Mouse (Mus musculus) frontal cortex, postnatal 36 days (tissue): ENCODE measurements around the gene Mafk.
"Not testable (repeated sequence)": the region's sequence is repeated elsewhere in the genome, so short reads cannot be mapped to it uniquely, and the experiment has no call there.

Experiments used
- DNase-seq, 2 experiments: peaks; one replicate each; pipeline ENCODE4 v3.0.0; 2022; ENCODE audit warnings: low spot score in 2 of 2

Gene Mafk

DNA sequence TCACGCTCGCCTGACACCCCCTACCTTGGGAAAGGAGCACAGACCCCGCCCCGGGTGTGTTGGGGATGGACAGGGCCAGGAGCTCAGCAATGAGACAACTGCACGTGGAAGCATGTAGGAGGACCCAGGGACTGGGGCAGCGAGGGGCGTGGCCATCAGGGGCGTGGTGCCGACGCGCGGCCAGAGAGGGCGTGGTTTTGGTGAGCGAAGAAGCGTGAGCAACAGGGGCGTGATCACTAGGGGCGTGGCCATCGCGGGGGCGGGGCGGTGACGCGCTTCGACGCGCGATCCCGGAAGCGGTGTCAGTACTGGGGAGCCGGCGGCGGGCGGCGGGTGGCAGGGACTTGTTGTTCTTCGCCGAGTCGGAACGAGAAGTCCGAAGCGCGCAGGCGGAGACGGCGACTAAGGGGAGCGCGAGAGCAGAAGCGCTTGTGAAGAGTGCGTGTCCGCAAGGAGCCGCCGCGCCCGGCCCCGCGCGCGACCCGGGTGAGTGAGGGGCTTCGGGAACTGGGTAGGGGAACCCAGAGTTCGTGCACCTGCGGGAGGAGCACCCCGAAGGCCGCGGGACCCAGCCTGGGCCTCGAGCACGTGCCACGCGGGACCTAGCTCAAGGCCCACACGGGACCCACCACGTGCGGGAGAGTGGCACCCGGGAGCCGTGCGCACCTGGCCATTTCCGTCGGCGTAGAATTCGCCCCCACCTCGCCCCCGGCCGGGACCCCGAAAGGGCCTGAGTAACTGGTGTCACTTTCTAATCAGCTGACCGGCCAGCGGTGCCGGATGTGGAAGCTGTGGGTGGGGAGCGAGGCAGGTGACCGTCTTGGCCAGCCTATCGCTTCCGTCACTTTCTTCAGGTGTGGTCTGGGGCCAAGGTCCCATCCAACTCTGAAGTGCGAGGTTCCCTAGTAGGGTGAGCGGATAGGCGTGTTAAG is at the start of gene Mafk:
Gene Mafk (plus strand): TSS at position 287 of the 932 bp plus-strand sequence.
- DNase-seq, result peak; percentile 91 to 93

DNA sequence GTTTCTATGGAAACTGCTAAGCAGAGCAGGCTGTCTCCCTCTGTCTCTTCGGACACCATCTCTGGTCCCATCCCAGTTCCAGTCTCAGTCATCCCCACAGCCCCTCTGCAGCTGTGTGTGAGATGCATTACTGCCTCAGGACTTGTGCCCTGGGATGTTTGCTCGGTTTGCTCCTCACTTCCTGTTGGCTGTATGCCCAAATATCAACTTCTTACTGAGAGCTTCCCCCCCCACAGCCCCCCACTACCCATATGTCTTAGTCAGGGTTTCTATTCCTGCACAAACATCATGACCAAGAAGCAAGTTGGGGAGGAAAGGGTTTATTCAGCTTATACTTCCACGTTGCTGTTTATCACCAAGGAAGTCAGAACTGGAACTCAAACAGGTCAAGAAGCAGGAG is 48.7 kb upstream of the Mafk start:
- DNase-seq, result not testable (repeated sequence)

DNA sequence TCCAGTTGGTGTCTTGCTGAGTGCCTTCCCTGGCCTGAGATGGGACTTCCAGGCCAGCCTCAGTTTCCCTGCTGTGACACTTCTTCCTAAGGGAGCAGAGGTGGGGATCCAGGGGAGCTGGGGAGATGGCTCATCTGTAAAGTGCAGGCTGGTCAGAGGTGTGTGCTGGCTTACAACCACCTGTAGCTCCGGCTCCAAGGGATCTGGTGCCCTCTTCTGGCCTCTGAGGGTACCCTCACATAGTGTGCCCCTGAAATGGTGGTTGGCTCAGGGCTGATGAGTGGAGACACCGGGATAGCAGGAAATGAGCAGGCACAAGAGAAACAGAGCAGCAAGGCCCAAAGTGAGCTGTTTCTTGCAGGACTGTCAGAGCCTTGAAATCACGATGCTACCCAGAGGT is 45.5 kb upstream of the Mafk start:
- no peak for DNase-seq

DNA sequence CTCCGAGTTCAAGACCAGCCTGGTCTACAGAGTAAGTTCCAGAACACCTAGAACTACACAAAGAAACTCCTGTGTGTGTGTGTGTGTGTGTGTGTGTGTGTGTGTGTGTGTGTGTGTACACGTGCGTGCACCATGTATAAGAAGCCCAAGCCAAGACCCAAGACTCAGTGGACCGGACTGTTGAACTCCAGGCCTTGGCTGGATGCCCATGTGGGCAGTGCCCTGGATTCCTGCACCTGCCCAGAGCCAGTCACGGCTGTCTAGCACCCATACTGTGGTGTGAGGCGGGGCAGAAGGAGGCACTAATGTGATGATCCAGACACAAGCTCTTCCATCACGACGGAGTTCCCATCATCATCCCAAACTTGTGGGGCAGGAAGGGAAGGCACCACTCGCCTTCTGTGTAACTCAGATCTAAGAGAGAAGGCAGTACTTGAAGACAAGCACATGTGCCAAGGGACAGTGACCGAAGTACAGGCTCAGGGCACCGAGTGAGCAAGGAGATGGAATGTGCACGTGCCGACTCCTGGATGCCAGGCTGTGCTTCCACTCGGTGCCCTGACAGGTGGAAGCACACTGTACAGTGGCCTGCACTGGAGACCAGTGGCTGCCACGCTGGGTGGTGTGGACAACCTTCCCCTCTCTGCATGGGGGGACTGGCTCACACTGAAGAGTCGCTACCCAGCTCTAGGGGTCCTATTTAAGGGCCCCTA is 41.7 kb upstream of the Mafk start:
- no peak for DNase-seq

DNA sequence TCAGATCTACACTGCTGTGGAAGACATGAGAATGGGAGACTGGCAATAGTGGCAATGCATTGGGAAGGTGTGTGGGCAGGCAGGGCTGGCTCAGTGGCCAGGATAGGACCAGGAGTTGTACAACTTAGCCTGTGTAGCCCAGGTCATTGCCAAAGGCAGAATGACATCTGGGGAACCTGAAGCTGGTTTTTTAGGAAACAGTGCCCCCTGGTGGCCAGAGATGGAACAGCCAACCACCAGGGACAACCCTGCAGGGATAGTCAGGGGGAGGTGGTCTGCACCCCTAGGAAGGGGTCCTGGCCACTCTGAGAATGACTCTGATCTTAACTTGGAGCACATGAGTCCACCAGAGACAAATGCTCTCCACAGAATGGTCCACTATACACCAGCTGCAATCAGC is 40.8 kb upstream of the Mafk start:
- peak; percentile 53 to 59 for DNase-seq

DNA sequence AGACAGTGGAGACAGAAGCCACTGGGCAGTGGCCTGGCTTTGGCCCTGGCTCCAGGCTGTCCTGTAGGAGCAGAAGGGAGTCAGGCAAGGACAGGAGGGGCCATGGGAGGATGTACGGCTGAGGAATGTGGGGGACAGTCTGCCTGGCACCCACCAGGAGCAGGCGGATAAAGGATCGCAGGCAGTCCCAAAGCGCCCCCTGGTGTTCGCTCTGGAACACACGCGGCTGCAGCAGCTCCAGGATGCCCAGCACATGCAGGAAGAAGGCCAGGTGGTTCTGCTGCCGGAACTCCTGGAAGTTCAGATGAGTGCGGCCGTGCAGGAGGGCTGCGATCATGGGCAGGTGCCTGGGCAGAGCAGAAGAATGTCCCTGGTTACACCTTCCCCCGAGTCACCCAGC is 36.6 kb upstream of the Mafk start:
- DNase-seq, result peak; percentile 54 to 65

DNA sequence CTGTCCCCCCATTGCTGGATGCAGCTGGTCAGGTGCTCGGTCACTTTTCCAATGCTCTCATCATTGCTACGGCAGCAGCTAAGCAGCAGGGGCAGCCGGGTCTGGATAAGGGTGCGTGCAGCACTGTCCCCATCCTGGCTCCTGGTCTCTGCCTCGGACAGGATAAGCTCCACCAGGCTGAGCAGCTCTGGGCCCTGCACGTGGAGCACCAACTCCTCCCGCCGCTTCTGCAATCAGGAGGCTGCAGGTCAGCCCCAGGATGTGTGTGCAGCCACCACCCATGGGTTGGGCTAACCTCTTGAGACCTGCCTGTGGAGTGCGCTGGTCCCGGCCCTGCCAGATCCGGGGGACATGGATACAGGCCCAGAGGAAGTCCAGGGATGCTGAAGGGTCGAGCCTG is 35.2 kb upstream of the Mafk start:
- no peak for DNase-seq

DNA sequence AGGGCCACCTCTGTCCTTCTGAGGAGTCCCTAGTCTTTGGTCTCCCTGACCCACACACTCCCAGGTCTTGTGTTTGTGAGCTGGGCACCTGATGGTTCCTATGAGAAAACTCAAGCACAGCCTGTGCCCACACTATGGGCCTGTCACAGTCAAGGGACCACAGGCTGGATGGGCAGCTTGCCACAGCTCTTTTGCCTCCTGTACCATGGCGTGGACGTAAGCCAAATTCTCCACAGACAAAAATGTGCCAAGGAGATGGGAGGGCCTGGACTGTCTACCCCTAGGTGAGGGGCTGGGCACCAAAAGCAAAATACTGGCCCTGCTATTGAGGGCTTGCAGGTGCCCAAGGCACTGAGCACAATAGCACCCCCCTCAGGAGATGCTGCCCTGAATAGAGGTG is 34.7 kb upstream of the Mafk start:
- no peak for DNase-seq

DNA sequence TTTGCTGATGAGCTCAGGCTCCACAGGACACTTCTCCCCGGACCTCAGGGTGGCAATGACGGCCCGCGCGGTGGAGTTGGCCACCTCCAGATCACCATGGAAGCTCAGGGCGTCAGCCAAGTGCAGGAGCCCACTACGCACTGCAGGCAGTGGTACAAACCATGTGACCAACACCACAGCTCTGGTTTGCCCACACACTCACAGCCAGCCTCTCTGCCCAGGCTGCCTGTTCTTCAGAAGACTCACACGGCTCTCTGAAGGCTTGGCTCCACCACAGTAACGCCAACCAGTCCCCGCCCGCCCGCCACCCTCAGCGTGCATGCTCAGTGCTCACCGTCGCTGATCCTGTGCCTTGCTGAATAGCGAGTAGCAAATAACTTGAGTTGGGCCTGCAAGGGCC is 33.2 kb upstream of the Mafk start:
- DNase-seq, result peak; percentile 69 to 79

DNA sequence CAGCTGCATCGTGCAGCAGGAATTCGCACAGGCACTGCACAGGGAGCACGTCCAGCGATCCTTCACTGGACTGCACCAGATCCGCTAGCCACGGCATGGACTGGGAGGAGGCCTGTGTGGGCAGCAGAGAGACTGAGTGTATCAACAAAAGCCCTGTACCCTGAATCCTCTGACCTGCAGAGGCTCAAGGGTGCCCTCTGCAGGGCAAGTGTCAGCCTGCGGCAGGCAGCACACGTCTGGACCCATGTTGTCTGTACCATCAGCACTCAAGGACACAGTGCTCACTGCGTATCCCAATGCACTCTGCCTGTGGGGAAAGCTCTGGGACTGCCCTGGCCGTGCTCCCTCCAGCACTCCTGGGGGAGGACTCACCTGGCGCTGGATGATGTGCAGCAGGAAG is 27.0 kb upstream of the Mafk start:
- DNase-seq, result peak in 1 of 2 experiments; percentile 21

DNA sequence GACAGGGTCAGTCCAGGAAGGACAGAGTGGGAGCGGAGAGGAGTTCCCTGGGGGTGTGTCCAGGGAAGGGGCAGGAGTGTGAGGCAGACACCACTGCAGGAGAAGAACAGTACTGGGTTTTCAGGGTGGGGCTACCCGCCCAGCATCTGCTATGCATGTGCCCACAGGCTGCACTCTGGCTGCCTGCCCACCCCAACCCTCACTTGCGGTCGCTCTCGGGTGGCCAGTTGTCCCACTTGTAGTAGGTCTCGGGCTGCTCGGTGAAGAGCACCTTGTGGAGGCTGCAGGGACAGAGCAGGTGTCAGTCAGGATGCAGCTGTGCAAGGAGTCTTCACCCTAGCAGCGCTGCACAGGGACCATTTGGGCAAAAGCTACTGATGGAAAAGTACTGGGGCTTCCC is 23.1 kb upstream of the Mafk start:
- no peak for DNase-seq

DNA sequence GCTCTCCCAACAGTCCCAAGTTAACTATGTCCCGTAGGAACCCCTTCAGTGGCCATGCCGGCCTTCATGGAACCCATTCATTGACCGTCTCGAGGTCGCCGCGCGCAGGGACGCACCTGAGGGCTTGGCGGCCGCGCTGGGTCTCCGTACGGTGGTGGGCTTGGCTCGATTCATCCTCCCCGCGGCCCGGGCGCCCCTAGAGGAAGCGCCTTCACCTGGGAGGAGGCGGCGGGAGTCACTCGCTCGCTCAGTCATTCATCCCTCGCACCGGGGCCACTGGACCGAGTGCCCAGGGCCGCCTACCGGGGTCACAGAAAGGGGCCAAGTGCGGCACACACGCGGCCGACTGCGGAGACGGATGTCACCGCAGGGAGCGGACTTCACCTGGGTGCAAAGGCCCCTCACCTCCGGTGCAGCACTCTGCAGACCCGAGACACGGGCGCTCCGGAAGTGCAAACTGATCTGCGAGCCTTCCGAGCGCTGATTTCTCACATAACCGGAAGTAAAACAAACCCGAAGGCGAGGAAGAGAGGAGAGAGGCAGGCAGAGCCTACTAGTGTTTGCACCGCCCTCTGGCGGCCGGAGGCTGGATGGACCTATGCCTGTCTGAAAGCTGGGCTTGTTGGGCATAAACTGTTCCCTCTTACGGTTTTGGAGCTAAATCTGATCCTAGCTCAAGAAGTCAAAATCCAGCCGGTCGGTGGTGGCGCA is 15.9 kb upstream of the Mafk start, which contains the start of gene Ints1:
Gene Ints1 (minus strand): TSS at position 459 of the 711 bp plus-strand sequence.
- peak; percentile 97 for DNase-seq

DNA sequence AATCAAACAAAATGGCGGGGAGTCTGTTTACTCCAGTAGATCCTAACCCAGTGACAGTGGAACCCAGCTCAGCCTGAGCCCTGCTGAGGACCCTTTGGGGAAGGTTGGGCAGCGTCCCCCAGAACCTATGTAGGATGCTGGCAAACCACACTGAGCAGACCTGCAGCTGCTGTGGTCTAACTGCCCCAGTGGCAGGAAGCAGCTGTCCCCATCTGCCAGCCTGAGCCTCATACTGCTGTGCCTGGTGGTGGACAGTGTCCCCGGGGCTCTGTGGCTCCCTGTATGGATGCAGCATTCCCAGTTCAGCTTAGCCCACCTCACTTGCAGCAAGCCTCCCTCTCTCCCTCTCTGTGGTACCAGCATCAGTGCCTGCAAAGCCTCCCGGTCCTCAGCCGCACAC is 14.3 kb upstream of the Mafk start:
- DNase-seq, result no peak

DNA sequence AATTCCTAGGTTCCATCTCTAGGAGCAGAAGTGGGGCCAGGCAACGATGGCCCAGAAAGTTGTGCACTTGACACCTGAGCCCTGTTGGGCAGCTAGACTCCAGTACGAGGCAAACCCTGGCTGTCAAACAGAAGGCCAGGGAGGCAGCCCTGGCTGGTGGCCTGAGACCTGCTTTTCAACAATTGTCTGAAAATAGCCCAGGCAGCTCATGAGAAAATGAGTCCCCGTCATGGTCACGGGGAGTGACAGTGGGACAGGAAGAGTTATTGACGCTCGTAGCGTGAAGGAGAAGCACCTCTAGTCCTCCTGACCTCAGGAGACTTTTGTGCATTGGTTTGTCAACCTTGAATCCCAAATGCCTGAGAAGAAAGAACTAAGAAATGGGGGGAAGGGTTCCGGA is 9.9 kb upstream of the Mafk start:
- no peak for DNase-seq

DNA sequence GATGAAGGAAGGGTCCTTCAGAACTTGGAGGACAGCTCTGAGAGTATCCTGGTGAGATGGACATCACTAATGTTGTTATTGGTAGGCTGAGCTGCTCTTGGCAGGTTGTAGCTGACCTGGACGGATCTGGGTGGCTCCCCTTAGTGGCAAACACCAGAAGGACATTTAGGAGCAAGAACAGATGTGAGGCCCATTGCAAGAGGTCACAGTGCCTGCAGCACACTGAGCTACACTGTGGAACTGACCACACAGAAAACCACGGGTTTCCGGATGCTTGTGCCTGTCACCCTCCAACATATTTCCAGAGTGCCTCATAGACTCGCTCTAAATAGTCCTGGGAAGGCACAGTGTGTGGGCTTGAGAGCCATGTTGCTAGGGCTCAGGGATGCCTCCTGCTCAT is 1.8 kb upstream of the Mafk start:
- no peak for DNase-seq

DNA sequence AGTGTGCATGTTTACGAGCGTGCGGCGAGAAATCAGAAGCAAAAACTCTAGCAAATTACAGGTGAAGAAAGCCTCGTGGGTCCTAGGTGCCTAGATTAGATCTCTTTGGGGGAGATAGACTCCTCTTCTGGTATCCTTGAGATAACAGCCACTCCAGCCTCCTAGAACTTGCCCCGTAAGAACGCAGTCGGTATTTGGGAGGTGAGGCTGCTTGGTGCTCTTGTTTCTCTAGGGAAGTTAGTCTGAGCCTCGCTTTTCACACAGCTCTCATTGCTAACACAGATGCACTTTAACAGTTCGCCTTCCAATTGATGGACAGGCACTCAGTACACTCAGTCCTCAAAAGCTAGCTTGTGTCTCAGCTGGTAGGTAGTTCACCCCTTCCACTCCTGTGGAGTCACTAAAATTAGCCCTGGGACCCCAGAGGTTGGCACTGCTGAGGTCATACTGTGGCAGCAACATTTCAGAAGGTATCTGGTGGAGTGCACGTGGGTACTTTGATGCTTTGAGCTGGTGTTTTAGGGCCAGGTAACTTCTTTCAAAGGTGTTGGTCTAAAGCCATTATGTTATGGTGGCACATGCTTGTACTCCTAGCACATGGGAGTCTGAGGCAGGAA is 954 bp downstream of the Mafk start:
- DNase-seq, result no peak

DNA sequence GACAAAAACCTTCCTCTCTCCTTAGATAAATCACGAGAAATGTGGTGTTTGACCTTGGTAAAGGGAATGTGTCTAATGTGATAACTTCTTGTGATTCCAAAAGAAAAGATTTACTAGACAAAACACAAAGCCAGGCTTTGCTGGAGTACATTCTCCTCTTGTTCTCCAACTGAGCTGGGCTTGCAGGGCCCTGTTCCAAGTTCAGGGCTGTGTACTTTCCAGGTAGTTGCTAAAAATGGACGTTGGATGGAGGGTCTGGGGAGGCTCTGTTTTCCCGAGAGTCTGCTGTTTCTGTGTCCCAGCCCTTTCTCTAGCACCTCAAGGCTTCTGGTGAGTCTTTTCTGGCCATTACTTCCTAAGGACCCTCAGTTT is 1.6 kb downstream of the Mafk start:
- DNase-seq, result no peak

DNA sequence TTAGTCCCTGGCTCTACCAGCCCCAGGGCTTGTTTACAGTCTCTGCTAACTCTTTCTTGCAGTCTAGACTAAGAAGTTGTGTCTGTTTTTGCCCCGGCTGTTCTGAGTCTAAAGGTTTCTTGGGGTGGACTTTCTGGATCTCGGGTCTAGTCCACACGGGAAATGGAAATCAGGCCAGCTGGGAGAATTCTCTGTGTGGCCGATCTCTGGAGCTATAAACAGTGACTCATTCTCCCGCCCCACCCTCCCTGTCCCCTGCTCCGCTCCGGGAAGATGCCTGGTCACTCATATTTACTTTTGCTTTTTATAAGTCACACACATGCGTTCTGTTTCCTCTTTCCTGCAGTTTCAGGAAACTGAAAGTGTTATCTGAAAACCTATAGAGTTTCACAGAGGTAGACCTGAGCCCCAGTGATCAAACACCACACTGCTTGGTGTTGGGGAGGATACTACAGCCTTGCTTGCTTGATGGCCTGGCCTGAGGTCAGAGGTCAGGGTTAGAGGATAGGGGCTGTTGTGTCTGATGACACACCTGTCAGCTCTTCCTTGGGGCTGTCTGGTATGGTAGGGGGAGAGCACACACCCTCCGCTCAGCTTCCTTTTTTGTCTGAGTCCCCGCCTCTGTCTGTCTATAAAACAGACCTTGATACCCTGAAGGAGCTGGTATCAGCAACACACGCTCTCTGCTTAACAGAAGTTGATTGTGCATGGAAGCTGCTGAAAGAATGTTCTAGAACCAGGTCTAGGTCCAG is 2.2 kb downstream of the Mafk start:
- no peak for DNase-seq

DNA sequence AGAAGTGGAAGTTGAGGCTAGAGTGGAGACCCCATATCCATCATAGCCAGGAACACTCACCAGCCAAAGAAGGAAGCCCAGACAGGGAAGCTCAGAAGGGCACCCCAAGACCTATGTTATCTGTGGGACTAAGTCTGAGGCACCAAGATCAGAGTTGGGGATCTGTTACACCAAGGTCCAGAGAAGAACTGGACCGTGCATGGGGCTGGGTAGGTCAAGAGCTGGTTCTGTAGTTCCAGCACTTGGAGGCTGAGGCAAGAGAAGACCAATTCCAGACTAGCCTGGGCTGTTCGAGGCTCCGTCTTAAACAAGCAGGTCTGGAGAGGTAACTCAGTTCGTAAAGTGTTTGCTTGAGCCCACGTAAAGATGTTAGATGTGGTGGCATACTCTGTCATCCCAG is 2.8 kb downstream of the Mafk start:
- DNase-seq, result no peak

DNA sequence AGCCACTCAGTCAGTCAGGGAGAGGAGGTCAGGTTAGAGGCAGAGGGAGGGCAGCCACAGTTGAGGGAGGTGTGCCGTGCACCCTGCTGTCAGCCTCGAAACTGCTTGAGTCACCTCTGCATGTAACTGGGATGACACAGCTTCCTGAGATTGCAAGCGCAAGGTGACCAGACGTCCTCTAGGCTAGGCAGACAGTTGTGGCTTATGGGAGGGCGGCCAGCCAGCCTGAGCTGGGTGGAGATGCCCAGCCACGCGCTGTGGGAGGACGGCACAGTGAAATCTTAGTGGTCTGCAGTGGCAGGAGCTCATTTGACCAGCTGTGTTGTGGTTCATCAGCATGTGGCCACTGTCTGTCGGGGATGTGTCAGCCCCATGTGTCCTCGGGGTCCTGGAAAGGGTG is 3.6 kb downstream of the Mafk start:
- DNase-seq, result no peak

DNA sequence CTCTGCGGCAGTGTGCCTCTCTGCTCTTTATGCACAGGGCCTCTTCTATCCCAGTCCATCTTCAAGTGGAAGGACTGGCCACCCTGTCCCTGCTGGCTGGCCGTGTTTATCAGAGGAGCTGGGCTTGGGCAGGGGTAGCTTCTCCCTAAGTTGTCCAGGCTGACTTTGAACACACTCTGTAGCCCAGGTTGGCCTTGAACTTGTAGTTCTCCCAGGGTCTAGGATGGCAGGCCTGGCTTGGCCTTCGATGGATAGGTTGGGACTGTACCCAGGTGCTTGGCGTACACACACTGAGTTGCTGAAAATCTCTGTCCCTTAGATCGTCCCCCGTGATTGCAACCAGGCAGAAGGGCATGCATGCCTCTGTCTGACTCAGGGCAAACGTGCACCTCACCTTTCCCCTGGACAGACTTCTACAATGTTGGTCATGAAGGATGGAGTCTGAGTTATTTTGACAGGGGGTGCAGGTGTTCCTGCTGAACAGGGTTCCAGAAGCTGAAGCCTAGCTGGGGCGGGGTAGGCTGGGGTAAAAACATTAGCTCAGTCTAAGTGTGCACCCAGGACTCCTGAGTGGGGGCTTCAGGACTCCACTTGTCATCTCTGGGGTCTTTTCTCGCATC is 4.8 kb downstream of the Mafk start:
- DNase-seq, result no peak
